Mouse (Mus musculus) forebrain, embryonic 11.5 days (tissue): ENCODE data around the gene Psmb7. TPM values are rescaled to one million over a fixed set of nuclear protein-coding genes. Genes with fewer than 3 reads are reported as not detected.
A peak's percentile ranks its signal among the peaks of the same experiment; 100 is the strongest.

Experiments used
- ATAC-seq: fragments of 200-750 bp; cut with Nextera tagmentation; replicated peaks from 2 replicates; pipeline ENCODE4 v1.8.0; 2017; ENCODE audit warnings: moderate TSS enrichment; ENCODE audit not compliant: low FRiP score
- DNase-seq: peaks from one replicate; pipeline ENCODE4 v3.0.0-alpha.2; 2017; ENCODE audit warnings: low spot score
- H3K27ac ChIP-seq: fragments of 300-500 bp; sonication (generic); 2 replicates; pipeline ENCODE4 v1.5.1; 2014; ENCODE audit warnings: low read depth, low read length
- H3K27me3 ChIP-seq: fragments of 300-500 bp; sonication (generic); 2 replicates; pipeline ENCODE4 v1.6.1; 2014; ENCODE audit warnings: mild to moderate bottlenecking, low read length, mixed read lengths; ENCODE audit not compliant: control insufficient read depth, insufficient read depth
- H3K36me3 ChIP-seq: fragments of 300-500 bp; sonication (generic); 2 replicates; pipeline ENCODE4 v1.6.1; 2014; ENCODE audit warnings: mild to moderate bottlenecking, low read length, moderate library complexity, mixed read lengths; ENCODE audit not compliant: control insufficient read depth, insufficient read depth
- H3K4me1 ChIP-seq: fragments of 300-500 bp; sonication (generic); replicated peaks from 2 replicates; pipeline ENCODE4 v1.6.1; 2014; ENCODE audit warnings: low read length, mixed read lengths; ENCODE audit not compliant: control insufficient read depth, insufficient read depth
- H3K4me2 ChIP-seq: fragments of 300-500 bp; sonication (generic); 2 replicates; pipeline ENCODE4 v1.6.1; 2014; ENCODE audit warnings: low read depth, mild to moderate bottlenecking, low read length, moderate library complexity, mixed read lengths; ENCODE audit not compliant: severe bottlenecking
- H3K4me3 ChIP-seq: fragments of 300-500 bp; sonication (generic); 2 replicates; pipeline ENCODE4 v1.5.1; 2014; ENCODE audit warnings: low read depth, low read length
- H3K9ac ChIP-seq: fragments of 300-500 bp; sonication (generic); 2 replicates; pipeline ENCODE4 v1.6.1; 2014; ENCODE audit warnings: low read length
- H3K9me3 ChIP-seq: fragments of 300-500 bp; sonication (generic); 2 replicates; pipeline ENCODE4 v1.6.1; 2016; ENCODE audit warnings: low read length, mixed read lengths; ENCODE audit not compliant: control insufficient read depth
- WGBS: fragments of 180-500 bp; shearing (Covaris S2); extraction: QIAGEN DNeasy Blood & Tissue Kit; methylation state at CpG from one replicate; pipeline ENCODE4 v1.1.7; 2014; 5-methylcytosine and 5-hydroxymethylcytosine counted together
- polyA plus RNA-seq: library from polyadenylated mRNA; unstranded; fragments of >200 nt; fragmentation: Nextera tagmentation; extraction: Ambion mirVana; gene quantifications from 2 replicates; pipeline ENCODE4 v1.2.1, GENCODE M21; 2014

Gene Psmb7
- polyA plus RNA-seq, 1 experiment from 2014 or later, result 333 TPM

GRCm38 (mm10) chr2:38675366-38675969 lies 31.6 kb upstream of the Psmb7 start:
- DNase-seq, result no peak

GRCm38 (mm10) chr2:38672496-38672895 lies 28.6 kb upstream of the Psmb7 start:
- WGBS, result 65% methylated on average over 11 of the region's 11 CpGs
- no peaks in the 10 kb centered on the region for H3K9me3 ChIP-seq
- no peak overlapping the region for H3K4me2 ChIP-seq
- no peak overlapping the region for H3K9ac ChIP-seq
- no peak overlapping the region for H3K27ac ChIP-seq
- no peaks in the 10 kb centered on the region for H3K36me3 ChIP-seq
- 0 out of 2 replicates have a peak, but pooled peaks cover 4% of the 10 kb centered on the region for H3K4me1 ChIP-seq
- H3K4me3 ChIP-seq, result no peak overlapping the region
- no peaks in the 10 kb centered on the region for H3K27me3 ChIP-seq
- no peak for ATAC-seq
- DNase-seq, result no peak

More at GRCm38 (mm10) chr2:38675366-38675969, 31.6 kb upstream of the Psmb7 start:
- no peak overlapping the region for H3K27ac ChIP-seq
- no peaks in the 10 kb centered on the region for H3K9me3 ChIP-seq
- no peaks in the 10 kb centered on the region for H3K27me3 ChIP-seq
- WGBS, result 67% methylated on average over 9 of the region's 9 CpGs
- no peak overlapping the region for H3K4me2 ChIP-seq
- H3K4me3 ChIP-seq, result no peak overlapping the region
- H3K4me1 ChIP-seq, result no peaks in the 10 kb centered on the region
- H3K9ac ChIP-seq, result no peak overlapping the region
- no peaks in the 10 kb centered on the region for H3K36me3 ChIP-seq
- peak; percentile 39; the same call in 1 of the 2 replicates for ATAC-seq

DNA sequence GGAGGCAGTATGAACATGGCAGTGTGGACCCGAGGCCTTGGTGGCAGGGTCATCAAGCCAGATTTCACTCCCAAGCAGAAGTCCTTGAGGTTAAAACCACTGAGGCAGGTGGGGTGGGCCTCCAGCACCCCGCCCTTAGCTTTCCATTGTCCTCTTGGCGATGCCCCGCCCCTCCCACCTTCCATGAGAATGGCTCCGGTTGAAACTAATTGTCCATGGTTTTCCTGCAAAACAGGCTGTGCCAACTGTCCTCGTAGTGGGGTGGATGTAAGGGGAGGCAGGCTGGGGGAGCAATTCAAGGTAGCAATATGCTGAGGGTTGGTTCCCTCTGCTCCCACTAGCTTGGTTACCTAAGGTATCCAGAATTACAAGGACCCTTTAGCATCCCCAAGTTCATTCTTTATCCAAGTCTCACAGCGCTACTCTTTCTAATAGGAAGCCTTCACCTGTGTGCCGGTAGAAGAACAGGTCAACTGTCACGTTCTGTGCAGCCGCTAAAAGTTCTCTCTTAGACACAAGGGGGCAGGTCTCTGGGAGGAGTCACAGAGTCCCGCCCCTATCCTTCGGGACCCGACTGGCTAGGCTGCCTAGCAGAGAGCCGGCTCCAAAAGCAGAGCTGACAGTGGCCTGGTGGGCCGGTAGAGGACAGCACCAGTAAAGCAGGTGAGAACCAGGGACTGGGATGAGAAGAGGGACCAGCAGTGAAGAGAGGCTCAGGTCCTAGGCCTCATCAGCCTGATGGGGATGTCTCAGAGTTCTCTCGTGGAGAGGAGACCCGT lies 25.1 kb upstream of the Psmb7 start:
- H3K36me3 ChIP-seq, result no peaks in the 10 kb centered on the region
- DNase-seq (peak; percentile 75), ATAC-seq (peak; percentile 76)
- H3K9ac ChIP-seq, result no peak overlapping the region
- WGBS, result 11% methylated on average over 17 of the region's 17 CpGs
- no peak overlapping the region for H3K4me3 ChIP-seq
- 0 out of 2 replicates have a peak, but pooled peaks cover 4% of the 10 kb centered on the region for H3K4me1 ChIP-seq
- H3K27me3 ChIP-seq, result no peaks in the 10 kb centered on the region
- H3K27ac ChIP-seq, result no peak overlapping the region
- H3K9me3 ChIP-seq, result no peaks in the 10 kb centered on the region
- peak overlapping the region; percentile 26; the same call in 1 of the 2 replicates for H3K4me2 ChIP-seq

- Histone ChIP-seq H3K9ac (no peak overlapping the region), H3K36me3 (no peaks in the 10 kb centered on the region), H3K4me1 (no peaks in the 10 kb centered on the region), H3K27ac (no peak overlapping the region), H3K27me3 (no peaks in the 10 kb centered on the region), H3K9me3 (no peaks in the 10 kb centered on the region), H3K4me3 (no peak overlapping the region), H3K4me2 (no peak overlapping the region)
- DNase-seq (no peak), ATAC-seq (no peak)
- WGBS, result 5% methylated on average over 1 of the region's 1 CpGs
Observed at GRCm38 (mm10) chr2:38661398-38661797, 17.5 kb upstream of the Psmb7 start.

DNA sequence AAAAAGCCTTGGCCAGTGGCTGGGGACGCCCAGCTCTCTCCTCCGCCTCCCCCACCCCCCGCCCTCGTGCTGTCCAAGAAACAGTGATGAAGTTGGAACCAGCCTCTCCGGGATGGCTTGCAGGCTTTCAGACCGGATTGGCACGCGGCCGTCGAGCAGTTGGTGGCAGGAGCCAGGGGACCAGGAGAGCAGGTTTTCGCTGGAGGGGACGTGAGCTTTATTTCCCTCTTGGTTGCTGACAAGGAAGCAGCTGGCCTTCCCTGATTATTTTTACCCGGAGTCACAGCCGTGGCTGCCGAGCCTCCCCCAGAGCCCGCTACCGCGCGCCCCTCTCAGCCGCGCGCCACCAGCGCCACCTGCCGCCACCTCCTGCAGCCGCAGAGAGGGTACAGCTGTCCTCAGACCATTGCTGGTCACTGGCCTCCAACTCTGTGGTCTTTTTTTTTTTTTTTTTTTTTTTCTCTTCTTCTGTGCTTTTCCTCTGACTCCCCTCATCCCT lies 14.5 kb upstream of the Psmb7 start:
- no peak overlapping the region for H3K27ac ChIP-seq
- WGBS, result under 1% methylated on average over 25 of the region's 25 CpGs
- peak overlapping the region; percentile 33 for H3K4me3 ChIP-seq
- H3K9ac ChIP-seq, result peak overlapping the region; percentile 62
- H3K27me3 ChIP-seq, result no peaks in the 10 kb centered on the region
- no peaks in the 10 kb centered on the region for H3K36me3 ChIP-seq
- H3K4me1 ChIP-seq, result no peaks in the 10 kb centered on the region
- ATAC-seq, result peak; percentile 95
- peak; percentile 90 for DNase-seq
- H3K4me2 ChIP-seq, result peak overlapping the region; percentile 60
- no peaks in the 10 kb centered on the region for H3K9me3 ChIP-seq

DNA sequence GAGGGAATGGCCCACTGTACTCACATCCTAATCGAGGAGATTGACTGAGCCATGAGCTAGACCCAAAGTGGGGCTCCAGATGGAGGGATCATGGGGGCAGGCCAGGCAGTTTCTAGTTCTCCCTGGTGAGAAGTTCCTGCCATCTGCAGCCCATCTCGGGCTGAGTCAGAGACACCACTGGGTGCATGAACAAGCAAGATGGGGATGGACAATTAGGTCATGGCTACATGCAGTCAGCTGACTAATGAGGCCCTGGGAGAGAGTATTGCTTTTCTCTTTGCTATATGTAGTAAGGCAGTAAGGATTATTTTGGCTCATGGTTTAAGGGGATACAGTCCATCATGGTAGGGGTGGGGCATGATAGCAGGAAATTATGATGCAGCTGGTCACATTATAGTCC lies 9.8 kb upstream of the Psmb7 start:
- Histone ChIP-seq H3K27ac (no peak overlapping the region), H3K27me3 (no peaks in the 10 kb centered on the region), H3K9me3 (no peaks in the 10 kb centered on the region), H3K36me3 (no peaks in the 10 kb centered on the region), H3K9ac (no peak overlapping the region), H3K4me3 (no peak overlapping the region), H3K4me2 (no peak overlapping the region), H3K4me1 (no peaks in the 10 kb centered on the region)
- DNase-seq (peak; percentile 13), ATAC-seq (no peak)
- 82% methylated on average over 2 of the region's 2 CpGs for WGBS

GRCm38 (mm10) chr2:38653293-38653619 lies 9.4 kb upstream of the Psmb7 start:
- Histone ChIP-seq H3K9me3 (no peaks in the 10 kb centered on the region), H3K4me2 (no peak overlapping the region), H3K36me3 (no peaks in the 10 kb centered on the region), H3K27me3 (no peaks in the 10 kb centered on the region), H3K9ac (no peak overlapping the region), H3K4me1 (no peaks in the 10 kb centered on the region), H3K4me3 (no peak overlapping the region), H3K27ac (no peak overlapping the region)
- no peak for ATAC-seq
- DNase-seq, result peak; percentile 33
- WGBS, result 86% methylated on average over 5 of the region's 5 CpGs

DNA sequence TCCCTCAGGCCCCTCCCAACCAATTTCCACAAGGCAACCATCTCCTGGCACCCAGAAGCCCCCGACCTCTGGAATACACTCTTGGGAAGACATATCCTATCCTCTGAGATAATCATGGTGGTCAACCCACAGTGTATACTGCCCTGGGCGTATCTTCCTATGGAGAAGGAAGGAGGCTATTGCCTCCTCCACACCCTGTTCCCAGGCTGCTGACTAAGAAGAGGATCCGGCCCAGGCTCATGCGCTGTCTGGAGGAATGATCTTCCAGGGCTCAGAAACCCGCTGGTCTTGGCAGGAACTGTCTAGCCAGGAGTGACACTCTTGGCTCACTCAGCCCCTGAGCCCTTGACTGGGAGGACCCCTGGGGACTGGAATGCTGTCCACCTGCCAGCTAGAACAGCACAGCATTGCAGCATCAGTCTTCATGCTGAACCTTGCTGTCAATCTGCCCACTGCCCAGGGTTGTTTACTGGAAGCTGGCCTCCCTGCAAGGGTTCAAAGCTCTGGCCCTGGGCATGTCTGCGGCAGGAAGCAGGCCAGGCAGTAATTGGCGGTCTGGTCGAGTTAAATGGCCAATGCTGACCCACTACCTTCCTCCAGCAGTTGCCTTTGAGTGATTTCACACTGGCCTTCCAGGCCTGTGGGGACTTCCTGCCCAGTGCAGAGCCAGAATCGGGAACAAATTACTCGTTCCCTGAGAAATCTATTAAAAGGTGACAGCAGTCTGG lies 8.8 kb upstream of the Psmb7 start:
- Histone ChIP-seq H3K36me3 (no peaks in the 10 kb centered on the region), H3K27me3 (no peaks in the 10 kb centered on the region), H3K4me1 (no peaks in the 10 kb centered on the region), H3K27ac (no peak overlapping the region), H3K9ac (no peak overlapping the region), H3K9me3 (no peaks in the 10 kb centered on the region), H3K4me2 (no peak overlapping the region), H3K4me3 (no peak overlapping the region)
- DNase-seq (peak; percentile 44), ATAC-seq (no peak)
- WGBS, result 72% methylated on average over 10 of the region's 10 CpGs
